Mouse (Mus musculus) Muller cell, postnatal 12 days (primary cell): ENCODE measurements around the gene Nfil3.

Source experiments
- DNase-seq: peaks from one replicate; pipeline ENCODE4 v3.0.0-alpha.2; 2015; ENCODE audit errors: inconsistent ontology term

Nfil3 gene

DNA sequence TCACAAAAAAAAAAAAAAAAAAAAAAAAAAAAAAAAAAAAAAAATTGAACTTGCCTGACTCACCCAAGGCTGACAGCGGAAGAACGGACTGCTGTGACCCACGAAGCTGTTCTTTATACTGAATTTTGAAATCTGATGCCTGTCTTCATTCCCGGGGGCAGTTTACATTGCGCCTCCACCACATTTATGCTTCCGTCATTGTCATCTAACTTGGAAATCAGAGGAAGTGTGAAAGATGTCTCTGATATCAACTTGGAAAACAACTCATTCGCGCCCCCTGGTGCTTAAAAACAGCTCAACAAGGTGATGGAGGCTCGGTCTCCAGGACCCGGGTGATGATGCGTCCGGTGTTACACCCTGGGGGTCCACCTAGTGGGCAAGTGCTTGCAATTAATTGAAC is 1.8 kb upstream of the Nfil3 start:
- DNase-seq = peak; percentile 84

DNA sequence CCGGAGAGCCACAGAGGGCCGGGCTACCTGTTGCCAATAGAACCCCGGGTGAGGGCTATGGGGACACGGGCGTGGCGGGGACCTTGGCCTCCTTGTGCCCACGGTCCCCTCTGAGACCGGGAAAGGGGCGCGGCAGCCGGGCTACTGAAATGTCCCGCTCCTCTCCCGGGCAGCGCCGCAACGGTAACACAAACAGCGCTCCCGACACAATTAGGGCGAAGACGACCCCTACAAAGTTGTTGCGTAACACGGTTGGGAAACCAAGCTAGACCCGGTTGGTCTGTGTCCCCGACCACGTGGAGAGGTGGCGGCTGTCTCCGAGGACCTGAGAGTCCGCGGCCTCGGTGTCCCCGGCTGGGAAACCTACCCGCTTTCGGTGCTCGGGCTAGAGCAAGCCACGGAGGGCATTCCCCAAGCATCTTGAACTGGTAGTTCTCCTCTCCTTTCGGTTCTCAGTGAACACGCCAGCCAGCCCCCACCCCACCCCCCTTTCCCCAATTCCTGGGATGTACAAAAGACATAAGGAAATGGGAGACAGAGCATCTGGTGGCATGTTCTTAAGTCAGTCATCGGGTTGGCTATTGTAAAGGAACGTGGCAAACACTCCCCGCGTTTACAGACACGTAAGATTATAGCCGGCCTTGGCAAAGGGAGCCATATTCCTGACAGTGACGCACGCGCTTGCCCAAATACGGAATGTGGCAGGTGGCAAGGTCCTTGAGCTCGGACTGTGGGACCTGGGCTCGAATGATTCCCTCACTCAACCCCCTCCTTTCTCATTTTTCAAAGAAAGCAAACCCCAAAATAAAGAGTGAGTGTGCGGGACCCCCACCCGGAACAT is 788 bp upstream of the Nfil3 start:
- peak; percentile 73 for DNase-seq

DNA sequence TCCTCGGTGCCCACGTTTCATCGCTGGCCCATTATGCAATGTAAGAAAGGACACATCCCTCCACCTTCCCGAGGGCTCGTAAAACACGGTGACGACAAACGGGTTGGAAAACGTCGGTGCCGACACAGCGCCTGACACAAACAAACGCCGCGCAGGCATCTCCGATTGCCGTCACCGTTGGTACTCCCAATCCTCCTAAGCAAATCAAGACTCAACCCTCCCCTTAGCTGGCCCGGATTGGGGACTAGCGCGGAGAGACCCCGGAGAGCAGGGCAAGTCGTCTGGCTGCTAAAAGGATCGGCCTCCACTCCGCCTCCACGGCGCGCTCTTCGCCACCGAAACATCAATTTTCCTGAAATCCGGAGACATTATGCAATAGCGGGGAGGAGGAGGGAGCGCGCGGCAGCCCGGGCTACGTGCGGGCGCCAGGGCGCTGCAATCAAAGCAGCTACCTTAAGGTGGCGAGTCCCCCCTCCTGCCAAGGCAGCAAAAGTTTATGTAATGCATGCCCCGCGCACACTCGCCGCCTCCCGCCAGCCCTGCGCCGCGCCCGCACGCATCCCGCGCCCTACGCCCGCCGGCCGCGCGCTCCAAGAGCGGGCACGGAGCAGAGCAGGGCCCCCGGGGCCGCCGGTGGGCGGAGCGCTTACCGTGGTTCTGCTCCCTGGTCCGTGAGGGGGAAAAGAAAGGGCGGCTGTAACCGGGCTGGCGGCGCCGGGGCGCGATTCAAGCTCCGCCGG is 492 bp downstream of the Nfil3 start:
- DNase-seq = peak; percentile 89

DNA sequence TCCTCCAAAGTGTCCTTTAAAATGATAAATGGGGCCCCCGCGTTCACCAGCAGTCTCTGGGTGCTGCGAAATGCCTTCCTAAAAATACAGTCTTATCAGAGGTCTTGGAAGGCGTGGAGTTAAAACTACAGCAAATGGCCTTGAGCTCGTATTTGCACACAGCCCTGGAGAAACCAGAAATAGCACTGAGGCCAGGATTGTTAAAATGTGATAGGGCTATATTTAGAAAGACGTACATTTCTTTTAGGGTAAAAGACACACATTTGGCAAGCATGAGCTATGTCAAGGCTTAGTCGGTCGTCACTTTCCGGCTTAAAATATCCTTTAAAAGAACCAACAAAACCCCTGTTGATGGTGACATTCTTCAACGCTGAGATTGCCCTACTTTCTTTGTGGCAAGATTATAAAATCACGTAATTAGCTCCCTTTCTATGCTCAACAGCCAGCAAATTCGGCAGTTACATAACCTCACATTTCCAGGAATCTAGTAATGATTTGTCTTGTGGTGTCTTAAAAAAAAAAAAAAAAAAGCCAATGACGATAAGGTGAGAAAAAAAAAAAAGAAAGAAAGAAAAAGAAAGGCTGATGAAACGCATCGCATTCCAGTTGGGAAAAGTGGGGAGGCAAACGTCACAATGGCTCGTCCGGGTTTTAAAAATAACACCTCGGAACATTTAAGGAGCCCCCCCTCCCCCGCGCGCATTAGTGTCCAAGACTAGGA is 1.4 kb downstream of the Nfil3 start:
- peak; percentile 86 for DNase-seq

DNA sequence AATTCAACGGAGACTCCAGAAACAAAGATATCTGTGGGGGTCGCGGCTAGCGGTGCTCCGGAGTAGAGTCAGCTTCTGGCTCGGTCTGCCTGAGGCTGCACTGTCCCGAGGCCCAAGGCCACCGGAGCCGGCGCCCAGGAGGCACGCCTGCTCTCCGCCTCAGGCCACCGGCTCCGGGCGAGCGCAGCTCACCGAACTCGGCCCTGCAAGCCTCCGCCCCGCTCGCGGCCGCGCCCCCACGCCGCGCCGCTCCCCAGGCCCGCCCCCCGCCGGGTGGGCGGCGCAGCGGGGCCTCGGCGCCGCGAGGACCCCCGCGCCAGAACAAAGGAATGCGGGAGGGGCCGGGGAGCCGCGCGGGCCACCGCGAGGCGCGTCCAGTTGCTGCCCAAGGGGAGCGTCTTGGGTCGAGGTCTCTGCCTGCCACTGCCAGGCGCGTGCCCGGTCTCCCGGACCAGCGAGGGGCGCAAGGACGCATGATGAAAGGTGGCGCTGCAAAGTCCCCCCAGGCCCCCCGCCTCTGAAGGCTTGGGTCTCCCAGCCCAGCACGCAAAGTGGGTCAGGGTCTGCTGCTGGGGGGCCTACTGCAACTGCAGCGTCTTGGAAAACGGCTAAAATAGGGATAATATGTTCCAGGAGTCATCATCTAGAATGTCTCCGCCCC is 2.4 kb downstream of the Nfil3 start:
- peak; percentile 64 for DNase-seq

DNA sequence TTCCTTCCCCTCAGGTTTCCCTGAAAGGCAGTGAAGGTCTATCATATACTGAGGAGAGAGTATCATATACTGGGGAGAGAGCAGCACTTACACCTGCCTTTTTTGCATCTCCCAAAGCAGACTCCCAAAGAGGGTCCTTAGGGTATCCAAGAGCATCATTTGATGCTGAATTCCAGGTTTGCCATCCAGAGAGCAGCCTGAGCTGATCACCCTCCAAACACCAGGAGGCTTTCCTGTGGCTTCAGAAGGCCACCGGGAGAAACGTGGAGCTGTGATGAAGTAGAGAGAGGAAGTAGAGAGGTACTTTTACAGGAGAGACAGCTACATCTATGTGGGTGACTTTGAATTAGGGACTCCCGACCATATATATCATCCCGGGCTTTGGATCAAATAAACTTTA is 3.1 kb downstream of the Nfil3 start:
- no peak for DNase-seq

DNA sequence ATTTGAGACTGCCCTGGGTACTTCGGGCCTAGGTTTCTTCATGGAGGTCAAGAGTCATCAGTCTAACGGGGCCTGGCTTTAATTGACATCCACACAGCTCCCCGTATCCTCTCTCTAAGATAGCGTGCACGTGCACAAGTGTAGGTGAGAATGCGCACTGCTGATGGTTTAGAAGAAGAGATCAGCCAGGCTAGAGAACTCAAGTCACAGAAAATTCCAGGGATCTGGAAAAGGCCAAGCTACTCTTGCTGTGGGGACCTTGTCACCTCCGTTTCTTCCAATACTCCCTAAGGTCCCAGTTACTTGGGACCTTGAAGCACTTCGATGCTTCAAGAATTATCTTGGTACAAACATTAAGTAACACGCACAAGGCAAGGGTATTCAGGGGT is 3.7 kb downstream of the Nfil3 start:
- DNase-seq = no peak

DNA sequence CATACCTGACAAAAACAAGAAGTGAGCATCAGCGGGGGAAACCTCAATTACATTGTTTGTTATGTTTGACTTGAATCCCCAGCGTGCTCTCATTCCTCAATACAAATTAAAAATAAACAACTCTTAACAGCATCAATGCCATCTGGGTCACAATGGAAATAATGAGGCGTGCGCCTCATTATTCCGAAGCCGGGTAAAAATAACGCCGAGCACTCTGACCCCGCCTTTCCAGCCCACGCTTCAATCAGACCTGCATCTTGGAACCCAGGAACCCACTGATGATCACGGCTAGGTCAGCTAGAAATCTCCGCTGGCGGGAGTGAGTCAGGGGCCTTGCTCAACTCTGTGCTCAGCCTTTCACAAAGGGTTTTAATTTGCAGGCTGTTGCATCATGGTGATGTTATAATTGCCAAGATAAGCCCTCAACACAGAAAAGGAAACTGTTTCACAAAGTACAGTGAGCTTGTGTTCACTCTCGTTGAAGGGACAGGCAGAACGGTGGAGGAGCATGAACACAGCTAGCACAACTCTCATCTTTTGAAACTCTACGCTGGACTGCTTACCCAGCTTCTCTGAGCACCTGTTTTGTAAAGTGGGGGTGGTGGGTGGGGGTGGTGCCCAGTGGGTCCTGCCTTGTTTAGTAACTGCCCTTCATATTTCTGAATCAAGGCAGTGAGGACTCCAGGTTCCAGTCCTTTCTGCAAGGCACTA is 4.2 kb downstream of the Nfil3 start:
- peak; percentile 90 for DNase-seq

DNA sequence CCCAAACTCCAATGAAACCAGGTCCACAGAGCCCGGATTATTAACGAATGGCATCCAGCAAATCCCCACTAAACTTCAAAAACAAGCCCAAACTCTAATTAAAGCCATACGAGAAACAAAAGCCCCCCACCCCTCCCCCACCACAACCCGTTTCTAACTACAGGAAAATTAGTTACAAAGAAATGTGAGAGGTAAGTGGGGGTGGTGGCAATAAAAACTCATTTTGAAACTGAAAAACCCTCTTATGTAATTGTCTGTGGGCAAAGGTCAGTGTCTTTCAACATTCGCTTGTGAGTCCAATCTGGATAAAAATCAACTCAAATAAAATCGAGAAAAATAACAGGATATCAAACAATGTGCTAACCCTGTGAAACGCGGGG is 4.8 kb downstream of the Nfil3 start:
- no peak for DNase-seq

DNA sequence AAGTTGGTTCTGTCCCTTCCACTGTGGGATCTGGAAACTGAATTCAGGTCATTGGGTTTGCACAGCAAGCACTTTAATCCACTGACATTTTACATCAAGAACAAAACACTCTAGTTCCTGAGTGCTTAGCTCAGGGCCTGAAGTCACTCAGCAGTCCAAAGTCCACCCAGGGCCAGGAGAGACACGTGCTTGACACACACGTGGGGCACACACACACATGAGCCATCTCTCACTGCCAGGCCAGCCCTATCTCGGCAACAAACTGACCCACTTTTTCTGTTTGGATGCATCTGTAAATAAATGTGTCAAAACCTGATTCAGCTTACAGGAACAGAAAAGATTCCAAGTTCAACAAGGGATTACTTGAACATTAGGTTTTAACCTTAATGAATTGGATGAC is 6.2 kb downstream of the Nfil3 start:
- DNase-seq = peak; percentile 51

DNA sequence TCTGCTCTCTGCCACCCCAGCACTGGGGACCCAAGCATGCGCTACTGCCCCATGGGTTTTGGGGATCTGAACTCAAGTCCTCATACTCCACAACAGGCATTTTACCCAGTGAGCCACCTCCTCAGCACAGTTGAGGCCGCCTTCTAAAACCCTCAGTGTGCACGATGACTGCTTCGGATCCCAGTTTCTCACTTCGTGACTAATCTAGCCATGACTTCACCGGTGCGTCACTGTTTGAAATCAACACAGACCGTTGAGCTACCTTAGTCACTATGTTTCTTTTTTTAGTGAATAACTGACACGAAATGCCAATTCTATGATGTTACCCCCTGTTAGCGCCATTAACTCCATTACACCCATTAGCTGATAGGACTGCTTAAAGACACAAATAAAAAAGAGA is 7.4 kb downstream of the Nfil3 start:
- DNase-seq = no peak

DNA sequence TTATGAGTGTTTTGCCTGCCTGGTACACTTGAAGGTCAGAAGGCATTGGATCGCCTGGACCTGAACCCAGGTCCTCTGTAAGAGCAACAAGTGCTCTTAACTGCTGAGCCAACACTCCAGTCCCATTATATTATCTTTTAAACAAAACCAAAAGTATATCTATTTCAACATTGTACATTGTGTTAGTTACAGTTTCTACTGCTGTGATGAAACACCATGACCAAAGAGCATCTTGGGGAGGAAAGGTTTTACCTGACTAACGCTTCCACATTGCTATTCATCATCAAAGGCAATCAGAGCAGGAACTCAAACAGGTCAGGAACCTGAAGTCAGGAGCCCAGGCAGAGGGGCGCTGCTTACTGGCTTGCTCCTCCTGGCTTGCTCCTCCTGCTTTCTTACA is 8.2 kb downstream of the Nfil3 start:
- DNase-seq = no peak

DNA sequence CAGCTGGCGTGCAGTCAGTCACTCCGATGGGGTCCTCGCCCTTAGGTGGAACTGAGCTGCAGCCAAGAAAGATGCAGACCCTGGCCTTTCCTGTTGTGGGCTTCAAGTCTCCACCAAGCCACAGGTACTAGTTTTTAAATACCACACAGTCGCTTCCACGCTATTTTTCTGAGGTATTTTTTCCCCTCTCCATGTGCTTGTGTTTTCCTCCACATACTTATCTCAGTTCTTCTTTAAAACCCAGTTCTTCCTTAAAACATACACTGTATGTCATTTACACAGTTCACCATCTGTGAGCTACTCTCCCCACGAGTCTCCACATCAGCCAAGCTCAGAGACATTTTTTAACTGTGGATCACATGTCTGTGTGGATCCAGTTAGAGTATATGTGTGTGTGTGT is 10.0 kb downstream of the Nfil3 start:
- DNase-seq = no peak

DNA sequence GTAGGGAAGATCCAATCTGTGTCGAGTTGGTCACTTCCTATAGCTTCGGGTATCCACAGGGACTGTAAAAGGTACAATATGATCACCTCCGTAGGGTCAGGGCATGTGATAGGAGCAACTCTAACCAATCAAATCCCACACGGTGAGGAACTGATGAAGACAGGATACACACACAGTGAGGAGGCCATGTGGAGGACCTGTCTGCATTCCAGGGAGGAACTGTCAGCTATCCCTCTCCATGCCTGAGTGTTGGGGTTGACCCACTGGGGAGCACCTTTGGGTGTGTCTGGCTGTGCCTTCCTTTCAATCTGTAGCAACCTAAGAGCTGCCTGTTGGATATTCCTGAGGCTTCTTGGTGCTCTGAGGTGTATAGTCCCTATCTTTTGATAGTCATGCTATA is 18.0 kb downstream of the Nfil3 start:
- no peak for DNase-seq

DNA sequence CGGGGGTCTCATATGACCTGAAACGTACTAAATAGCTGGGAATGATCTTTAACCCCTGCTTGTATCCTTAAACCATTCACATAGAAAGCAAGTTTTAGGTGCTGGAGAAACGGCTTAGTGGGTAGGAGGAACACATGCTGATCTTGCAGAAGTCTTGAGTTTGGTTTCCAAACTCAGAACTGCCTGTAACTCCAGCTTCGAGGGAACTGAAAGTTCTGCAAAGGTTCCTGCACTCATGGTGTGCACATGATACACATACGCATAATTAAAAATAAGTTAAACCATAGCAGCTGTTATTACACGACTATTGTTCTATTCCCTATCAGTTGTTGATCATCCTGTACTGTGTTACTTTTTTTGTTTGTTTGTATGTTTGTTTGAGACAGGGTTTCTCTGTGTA is 18.5 kb downstream of the Nfil3 start:
- DNase-seq = no peak

DNA sequence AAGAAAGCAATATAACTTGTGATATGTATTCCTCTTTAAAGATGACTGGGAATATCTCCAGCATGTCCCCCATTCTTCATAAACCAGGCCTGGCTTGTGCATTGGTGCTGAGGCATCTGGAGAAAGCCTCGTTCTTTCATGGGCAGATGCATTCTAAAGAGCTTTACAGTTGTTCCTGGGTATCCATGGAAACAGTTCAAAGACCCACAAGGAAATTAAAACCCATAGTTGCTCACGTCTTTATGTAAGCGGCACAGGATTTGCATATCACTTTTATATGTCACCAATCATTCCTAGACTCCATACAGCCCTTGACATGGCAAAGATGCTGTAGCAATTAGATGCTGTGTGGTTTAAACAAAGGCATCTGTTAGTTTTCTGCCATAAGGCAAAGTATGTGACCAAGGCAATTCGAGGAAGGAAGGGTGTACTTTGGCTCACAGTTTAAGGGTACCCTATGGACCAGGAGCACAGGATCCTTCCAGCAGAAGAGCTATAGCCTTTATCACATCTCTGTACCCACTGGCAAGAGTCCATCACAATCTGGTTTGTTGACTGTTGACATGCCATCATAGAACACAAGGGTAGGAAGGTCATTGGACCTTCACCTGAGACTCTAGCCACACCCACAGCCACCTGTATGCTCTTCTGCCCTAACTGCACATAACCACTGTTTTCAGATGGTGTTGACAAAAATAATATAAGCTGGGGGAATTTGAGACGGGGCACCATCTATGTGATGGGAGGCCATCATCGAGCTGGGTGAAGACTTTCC is 26.9 kb downstream of the Nfil3 start:
- DNase-seq = no peak

DNA sequence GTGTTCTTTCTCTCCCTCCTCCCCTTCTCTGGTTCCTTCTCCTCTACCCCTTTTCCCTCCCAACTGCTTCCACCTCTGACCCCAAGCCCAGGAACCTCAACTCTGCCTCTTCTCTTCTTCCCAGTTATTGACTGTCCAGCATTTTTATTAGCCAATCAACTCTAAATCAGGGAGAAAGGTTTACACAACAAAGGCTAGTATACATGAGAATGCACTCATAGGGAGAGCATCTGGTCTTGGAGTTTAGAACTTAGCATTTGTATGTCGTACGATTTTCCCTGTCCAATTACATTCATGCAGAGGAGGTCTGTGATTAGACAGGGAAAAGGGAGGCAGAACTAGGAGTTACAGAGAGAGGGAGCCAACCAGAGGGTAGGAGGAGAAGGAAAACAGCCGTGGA is 31.7 kb downstream of the Nfil3 start:
- DNase-seq = no peak

DNA sequence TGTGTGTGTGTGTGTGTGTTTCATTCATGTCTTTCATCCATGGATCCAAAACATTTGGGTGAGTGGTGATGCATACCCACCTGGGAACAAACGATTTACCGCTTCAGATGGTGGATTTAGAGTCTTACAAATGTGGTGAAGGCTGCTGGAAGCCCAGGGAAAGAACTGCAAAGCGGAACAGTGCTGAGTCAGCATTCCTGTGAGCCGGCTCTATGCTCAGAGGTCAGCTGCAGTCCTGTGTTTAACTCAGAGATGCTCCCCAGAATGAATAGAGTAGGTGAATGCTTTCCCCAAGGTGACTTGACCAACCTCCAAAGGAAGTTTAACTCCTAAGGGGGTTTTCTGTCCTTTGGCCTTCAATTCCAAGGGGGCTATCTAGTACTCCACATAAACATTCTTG is 33.3 kb downstream of the Nfil3 start:
- DNase-seq = no peak

DNA sequence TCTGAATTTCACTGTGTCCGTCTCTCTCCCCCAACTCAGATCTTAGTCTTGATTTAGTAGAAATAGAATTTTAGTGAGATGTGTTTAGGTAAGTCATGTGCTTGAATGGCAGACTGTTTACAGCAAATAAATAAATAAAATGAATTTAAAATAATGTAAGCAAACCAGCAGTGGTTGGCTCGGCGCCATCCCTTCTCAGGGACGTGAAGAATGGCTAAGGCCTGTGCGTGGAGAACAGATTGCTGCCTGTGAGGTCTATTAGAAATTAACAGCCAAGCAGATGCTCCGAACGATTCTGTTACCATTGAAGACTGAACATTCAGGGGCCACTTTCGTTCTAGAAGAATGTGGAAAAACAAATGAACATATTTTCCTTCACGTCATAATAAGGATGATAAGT is 35.1 kb downstream of the Nfil3 start:
- DNase-seq = no peak

DNA sequence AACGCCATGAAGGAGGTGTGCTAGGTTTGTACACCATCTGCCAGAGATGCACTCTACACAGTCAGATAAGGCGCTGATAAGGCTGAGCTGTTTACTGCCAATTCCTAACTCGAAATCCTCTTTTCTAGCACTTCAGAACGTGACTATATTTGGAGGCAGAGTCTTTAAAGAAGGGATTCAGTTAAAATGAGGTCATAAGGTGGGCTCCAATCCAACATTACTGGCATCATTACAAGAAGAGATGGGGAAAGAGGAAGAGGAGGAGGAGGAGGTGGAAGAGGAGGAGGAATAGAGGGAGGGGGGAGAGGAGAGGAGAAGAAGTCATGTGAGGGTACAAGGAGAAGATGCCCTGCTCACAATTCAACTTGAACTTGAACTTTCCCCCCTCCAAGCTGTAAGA is 36.8 kb downstream of the Nfil3 start:
- DNase-seq = no peak

DNA sequence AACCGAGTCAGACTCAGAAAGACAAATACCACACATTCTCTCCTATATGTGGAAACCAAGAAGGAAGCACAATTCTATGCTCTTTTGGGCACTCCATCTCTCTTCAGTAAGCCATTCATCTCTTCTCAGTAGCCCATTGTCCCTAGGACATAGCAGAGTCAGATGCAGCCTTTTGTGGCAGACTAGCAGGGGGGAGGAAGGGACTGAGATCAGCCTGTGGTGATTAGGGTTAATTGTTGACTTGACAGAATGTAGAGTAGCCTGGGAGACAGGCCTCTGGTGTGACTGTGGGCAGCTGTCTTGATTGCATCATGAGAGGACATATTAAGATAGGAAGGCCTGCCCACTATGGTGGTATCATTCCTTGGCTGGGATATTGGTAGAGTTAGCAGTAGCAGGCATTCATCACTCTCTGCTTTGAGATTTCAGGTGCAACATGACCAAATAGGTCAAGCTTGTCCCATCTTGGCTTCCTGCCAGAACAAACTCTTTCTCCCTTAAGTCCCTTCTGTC is 37.9 kb downstream of the Nfil3 start:
- DNase-seq = peak; percentile 79
